Mouse (Mus musculus) embryonic fibroblast, embryonic 13.5 days (primary cell): ENCODE measurements around the gene Scrn2.

Experiments used
- CTCF ChIP-seq: IDR thresholded peaks from 2 replicates; pipeline ENCODE4 v1.5.1; 2011; ENCODE audit warnings: mild to moderate bottlenecking, control low read depth, low read length, moderate library complexity, borderline replicate concordance; ENCODE audit not compliant: insufficient read depth
- POLR2A ChIP-seq: IDR thresholded peaks from 2 replicates; pipeline ENCODE4 v1.6.1; 2011; ENCODE audit warnings: low read depth, mild to moderate bottlenecking, control low read depth, low read length, moderate library complexity

DNA sequence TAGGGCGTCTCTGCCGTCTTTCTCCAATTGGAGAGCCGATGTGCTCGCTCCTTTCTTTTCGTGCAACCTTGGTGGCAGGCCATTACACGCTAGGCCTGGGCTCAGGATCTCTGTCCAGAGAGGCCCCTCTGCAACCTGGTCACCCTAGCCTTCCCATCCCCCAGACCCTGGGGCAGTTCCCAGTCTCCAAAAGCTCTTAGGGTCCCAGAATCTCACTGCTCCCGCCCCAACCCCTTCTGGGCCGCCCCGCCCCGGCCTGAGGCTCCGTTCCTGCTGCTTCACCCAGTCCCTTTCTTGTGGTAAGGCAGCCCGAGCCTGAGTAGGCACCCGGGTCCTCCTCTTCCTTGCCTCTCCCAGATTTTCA lies 10.4 kb upstream of the Scrn2 start:
- TF ChIP-seq CTCF (no peak), POLR2A (no peak)
